Mouse (Mus musculus) liver, adult 10 weeks (tissue): ENCODE data around the gene Tex29. TPM values are rescaled to one million over a fixed set of nuclear protein-coding genes. Genes with fewer than 3 reads are reported as not detected.

Source experiments
- polyA plus RNA-seq: library from polyadenylated mRNA; stranded (reverse); fragments of 350-450 nt; fragmentation: Illumina TruSeq; extraction: RNeasy Lipid Tissue Mini Kit (QIAGEN cat#74804); gene quantifications from one replicate; pipeline ENCODE4 v1.2.3, GENCODE M21; 2014; ENCODE audit warnings: low read depth, low replicate concordance

Gene Tex29
- polyA plus RNA-seq, result not detected

GRCm38 (mm10) chr8:11840174-11840573 is at the start of gene Tex29:
Tex29 (plus strand) TSS chr8:11840474.

Other genes with a start within 250 kb of the Tex29 start
- 6.1 TPM for gene Ankrd10, start 204.7 kb upstream of the Tex29 start, polyA plus RNA-seq
- gene 1700016D06Rik, start 139.4 kb upstream of the Tex29 start, polyA plus RNA-seq, result not detected
- 6.4 TPM for gene Arhgef7, start 112.8 kb upstream of the Tex29 start, polyA plus RNA-seq